Mouse (Mus musculus): ENCODE results near the gene Atp13a5.

Atp13a5 gene

DNA sequence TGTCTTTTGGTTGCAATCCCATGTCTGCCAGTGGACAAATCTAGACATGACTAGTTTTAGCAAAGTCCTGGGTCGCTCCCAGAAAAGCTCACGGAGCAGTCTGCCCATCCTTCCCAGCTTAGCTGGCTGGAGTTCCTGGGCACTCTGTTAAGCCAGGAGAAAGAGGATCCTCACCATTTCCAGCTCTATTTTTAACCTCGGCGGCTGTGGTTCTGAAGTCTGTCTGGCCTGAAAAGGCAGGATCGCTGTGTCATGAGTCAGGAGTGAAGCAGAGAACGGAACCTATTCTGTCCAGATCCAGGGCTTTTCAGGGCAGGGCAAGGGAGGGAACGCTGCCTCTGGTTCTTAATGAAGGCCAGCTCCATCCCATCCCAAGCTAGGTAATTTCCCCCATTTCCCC, 169.7 kb downstream of the Atp13a5 start:
- in situ Hi-C loops (cut with MboI; ENCODE audit: low sequenced_read_pairs), result no loop called here

DNA sequence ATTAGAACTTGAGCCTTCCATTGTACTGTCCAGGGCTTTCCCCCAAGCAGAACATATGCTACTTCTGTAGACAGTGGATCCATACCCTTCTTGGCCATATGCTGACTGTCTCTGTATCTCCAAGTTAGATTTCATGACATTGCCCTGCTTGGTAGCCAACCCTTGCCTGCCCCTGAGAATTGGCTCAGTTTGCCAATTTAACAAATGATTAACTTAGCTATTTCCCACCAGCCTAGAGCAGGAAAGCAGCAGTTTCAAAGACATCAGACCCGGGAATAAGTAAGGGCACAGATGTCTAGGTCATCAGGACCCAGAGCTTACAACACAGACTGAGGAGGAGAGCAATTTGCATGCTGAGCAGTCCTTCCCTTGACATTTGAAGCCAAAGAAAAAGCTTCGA, 173.0 kb downstream of the Atp13a5 start:
- in situ Hi-C loops (cut with MboI; ENCODE audit: low sequenced_read_pairs), result no loop called here

DNA sequence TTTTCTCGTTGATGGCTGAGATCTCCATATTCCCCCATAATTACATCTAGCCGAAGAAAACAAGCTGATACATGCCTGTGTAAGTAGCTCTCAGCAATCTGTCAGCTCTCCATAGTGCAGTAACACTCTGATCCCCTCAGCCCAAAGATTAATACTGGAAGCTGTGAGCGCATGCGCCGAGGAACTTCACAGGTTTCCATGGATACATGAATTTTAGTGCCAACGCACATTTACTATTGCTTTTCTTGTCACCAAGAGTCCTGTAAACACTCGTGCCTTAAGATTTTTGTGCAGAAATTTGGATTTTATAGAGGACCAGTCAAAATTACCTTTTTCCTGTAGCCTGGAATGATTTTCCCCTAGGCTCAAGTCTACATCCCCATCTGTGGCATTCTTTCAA, 173.7 kb downstream of the Atp13a5 start:
- in situ Hi-C loops (cut with MboI; ENCODE audit: low sequenced_read_pairs), result no loop called here

DNA sequence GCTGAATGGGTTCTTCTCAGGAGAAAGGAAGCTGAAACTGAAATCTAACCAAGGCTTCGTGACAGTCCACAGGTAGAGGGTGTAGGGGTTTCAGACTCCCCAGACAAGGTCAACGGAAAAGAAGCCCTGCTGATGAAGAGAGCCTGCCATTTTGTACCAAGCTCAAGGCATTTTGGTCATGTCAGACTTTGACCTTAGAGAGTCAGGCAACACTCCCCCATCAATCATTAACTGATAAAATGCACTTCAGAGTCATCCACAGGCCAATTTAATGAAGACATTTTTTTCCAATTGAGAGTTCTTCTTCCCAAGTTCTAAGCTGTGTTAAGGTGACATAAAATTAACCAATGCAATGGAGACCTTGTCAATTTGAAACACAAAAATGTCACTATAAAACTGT, 177.4 kb downstream of the Atp13a5 start:
- in situ Hi-C loops (cut with MboI; ENCODE audit: low sequenced_read_pairs), result no loop called here

DNA sequence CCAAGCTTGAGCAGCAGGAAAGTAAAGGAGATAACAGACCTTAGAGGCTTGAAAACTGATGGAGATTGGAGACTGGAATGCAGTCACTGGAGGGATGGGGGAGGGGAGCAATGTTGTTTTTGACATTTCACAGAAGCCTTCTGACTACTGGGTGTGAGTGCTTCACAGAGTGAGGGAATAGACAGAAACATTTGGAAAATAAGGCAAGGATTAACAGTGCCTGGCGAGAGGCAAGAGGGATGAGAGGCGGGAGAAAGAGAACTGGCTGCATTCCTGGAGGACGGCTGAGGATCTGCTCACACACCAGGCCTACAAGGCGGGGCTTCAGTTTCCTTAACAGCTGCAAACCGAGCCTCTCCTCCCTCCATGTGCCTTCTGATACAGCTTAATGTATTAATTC, 180.1 kb downstream of the Atp13a5 start:
- in situ Hi-C loops (cut with MboI; ENCODE audit: low sequenced_read_pairs), result no loop called here

DNA sequence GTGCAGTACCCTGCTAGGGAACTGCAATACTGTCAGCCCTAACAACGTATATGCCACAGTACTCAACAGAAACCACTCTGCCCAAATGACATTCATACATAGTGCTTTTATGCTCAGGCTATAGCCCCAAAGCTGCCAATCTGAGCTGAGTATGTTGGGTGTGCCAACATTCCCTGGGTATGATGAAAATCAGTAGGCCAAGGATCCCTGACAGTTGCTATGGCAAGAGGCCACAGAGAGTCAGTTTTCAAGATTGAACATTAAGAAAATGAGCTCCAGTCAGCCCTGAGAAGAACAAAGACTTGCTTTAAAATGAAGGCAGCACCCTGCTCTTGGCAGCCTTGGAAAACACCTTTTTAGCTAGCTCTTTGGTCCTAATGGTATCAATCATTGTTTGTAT, 183.4 kb downstream of the Atp13a5 start:
- in situ Hi-C loops (cut with MboI; ENCODE audit: low sequenced_read_pairs), result no loop called here

DNA sequence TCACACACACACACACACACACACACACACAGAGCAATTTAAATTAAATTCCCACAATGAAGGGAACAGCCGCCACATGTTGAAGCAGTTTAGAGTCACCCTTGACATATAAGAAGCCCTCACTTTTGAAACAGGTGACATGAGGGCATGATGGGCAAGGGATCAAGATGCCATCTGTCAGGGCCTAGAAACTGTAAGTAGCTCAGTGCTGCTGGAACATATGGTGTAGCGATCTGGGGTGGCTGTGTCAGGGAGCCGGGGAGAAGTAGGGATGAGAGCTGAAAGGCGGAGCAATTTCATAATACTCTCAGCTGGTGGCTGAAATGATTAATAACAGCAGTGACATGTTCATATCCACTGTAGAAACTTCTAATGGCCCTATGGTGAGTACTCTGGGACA, 184.6 kb downstream of the Atp13a5 start:
- in situ Hi-C loops (cut with MboI; ENCODE audit: low sequenced_read_pairs), result no loop called here

DNA sequence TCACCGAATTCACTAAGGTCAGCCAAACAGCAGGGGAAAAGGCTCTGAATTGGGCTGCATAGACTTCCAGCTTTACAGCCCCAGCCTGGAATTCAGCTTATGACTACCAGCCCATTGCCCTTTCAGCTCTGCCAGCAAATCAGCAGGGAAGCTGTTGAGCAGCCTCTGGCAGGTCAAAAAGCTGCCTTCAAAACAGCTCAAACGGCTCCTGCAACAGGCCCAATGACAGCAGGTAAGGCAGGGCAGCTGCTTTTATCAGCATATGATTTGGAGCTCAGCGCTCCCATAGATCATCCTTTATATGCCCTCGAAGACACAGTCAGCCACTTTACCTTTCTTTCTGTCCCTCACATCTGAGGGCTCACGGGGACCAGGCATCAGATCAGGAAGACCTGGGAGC, 185.6 kb downstream of the Atp13a5 start:
- in situ Hi-C loops (cut with MboI; ENCODE audit: low sequenced_read_pairs), result no loop called here
